ENCODE assay signal across 22 mouse cellular contexts in the genomic region with DNA sequence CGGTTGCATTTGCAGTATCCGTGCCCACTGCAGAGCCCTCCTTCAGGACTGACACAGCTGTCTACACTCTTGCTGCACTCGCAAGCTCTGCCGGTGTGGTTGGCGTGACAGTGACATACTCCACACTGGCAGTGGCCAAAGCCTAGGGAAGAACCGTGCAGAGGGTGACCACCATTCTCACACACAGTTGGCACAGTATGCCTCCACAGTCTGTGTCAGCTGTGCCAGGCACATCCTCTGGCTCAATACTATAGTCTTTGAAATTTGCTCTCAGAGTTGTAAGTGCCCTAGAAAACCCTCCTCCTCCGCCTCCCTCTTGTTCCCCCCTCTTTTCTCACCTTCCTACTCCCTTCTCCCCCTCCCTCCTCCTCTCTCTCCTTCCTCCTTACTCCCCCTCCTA. TPM values are rescaled to one million over a fixed set of nuclear protein-coding genes. Genes with fewer than 3 reads are reported as not detected.
DNase-seq lines count a peak whose midpoint lies in the region; ATAC-seq and TF ChIP-seq lines count a peak whose summit lies in the region.
"Had no signal": no experiment of that assay in that cellular context is flagged by ENCODE, and none has a peak within 500 bp of the region (broad histone marks: within the 10 kb centered on the region; RNA-seq: fewer than 3 reads in every experiment).

No protein-coding gene starts in this region.

- peak; percentile 51; the same call in 1 of the 2 replicates for ATAC-seq in frontal cortex, adult (ENCODE audit: low TSS enrichment)
- peak; percentile 40; the same call in 1 of the 2 replicates for ATAC-seq in kidney, postnatal 0 days (replicated peaks; ENCODE audit: low FRiP score, low read depth)
- ATAC-seq in midbrain, embryonic 13.5 days: peak; percentile 45; the same call in 1 of the 2 replicates
- ATAC-seq in midbrain, postnatal 0 days (ENCODE audit: low FRiP score): no peak
- ATAC-seq in stomach, embryonic 16.5 days (ENCODE audit: insufficient read depth, low FRiP score): peak; percentile 30; the same call in 1 of the 2 replicates
- ATAC-seq in megakaryocyte, adult 5-6 weeks (ENCODE audit: poor library complexity, severe bottlenecking): no peak
- ATAC-seq: forebrain, embryonic 16.5 days had no signal

- no peaks in the 10 kb centered on the region for H3K4me1 ChIP-seq in kidney, postnatal 0 days (replicated peaks; ENCODE audit: insufficient read depth, low read length)
- H3K4me1 ChIP-seq in midbrain, embryonic 13.5 days (replicated peaks): no peaks in the 10 kb centered on the region
- no peaks in the 10 kb centered on the region for H3K4me1 ChIP-seq in midbrain, postnatal 0 days (ENCODE audit: insufficient read depth, low read length)
- no peaks in the 10 kb centered on the region for H3K4me1 ChIP-seq in stomach, embryonic 16.5 days (ENCODE audit: control insufficient read depth, insufficient read depth, low read length)
- H3K4me1 ChIP-seq: hindbrain, embryonic 15.5 days; liver, embryonic 12.5 days had no signal

- TF ChIP-seq CTCF in kidney, postnatal 0 days (IDR thresholded peaks at IDR 0.05; ENCODE audit: low read depth): no peak
- TF ChIP-seq CTCF in midbrain, postnatal 0 days (IDR thresholded peaks at IDR 0.05): no peak

- no peak overlapping the region for H3K4me3 ChIP-seq in kidney, postnatal 0 days (replicated peaks; ENCODE audit: low read depth, low read length)
- no peak overlapping the region for H3K4me3 ChIP-seq in midbrain, embryonic 13.5 days (replicated peaks)
- H3K4me3 ChIP-seq in midbrain, postnatal 0 days (ENCODE audit: low read depth, low read length): no peak overlapping the region
- no peak overlapping the region for H3K4me3 ChIP-seq in stomach, embryonic 16.5 days (replicated peaks; ENCODE audit: low read length)
- H3K4me3 ChIP-seq: hindbrain, embryonic 15.5 days; liver, embryonic 12.5 days; neural tube, embryonic 13.5 days had no signal

- no peak for DNase-seq in frontal cortex, postnatal 10 days (ENCODE audit: low spot score in 2 of 2)
- DNase-seq in kidney, postnatal 0 days (ENCODE audit: low spot score): no peak
- DNase-seq in kidney, postnatal 14 days: no peak
- DNase-seq in midbrain, postnatal 0 days (ENCODE audit: low spot score): no peak
- DNase-seq: B cell, adult 2 months; cerebellum, adult 8-10 months; heart, adult 18-20 months; kidney, adult 9 months; right cerebral cortex, postnatal 14 days; thymus, postnatal 25 days had no signal

- 69% methylated on average over 7 of the region's 7 CpGs for WGBS in kidney, postnatal 0 days
- 89% methylated on average over 7 of the region's 7 CpGs for WGBS in midbrain, embryonic 13.5 days
- WGBS in midbrain, postnatal 0 days: 88% methylated on average over 7 of the region's 7 CpGs
- 76% methylated on average over 7 of the region's 7 CpGs for WGBS in stomach, embryonic 16.5 days

- no peak overlapping the region for H3K27ac ChIP-seq in kidney, postnatal 0 days
- H3K27ac ChIP-seq in midbrain, embryonic 13.5 days: no peak overlapping the region
- no peak overlapping the region for H3K27ac ChIP-seq in midbrain, postnatal 0 days (ENCODE audit: low read depth, low read length)
- no peak overlapping the region for H3K27ac ChIP-seq in stomach, embryonic 16.5 days (ENCODE audit: low read length)
- H3K27ac ChIP-seq: hindbrain, embryonic 15.5 days; liver, embryonic 12.5 days; neural tube, embryonic 13.5 days had no signal

- no peak overlapping the region for H3K4me2 ChIP-seq in kidney, postnatal 0 days (ENCODE audit: low read length)
- H3K4me2 ChIP-seq in midbrain, embryonic 13.5 days (replicated peaks): no peak overlapping the region
- H3K4me2 ChIP-seq in midbrain, postnatal 0 days (ENCODE audit: low read depth, low read length, poor library complexity, severe bottlenecking): no peak overlapping the region
- H3K4me2 ChIP-seq in stomach, embryonic 16.5 days (ENCODE audit: low read depth, low read length): no peak overlapping the region
- H3K4me2 ChIP-seq: hindbrain, embryonic 15.5 days; liver, embryonic 12.5 days; neural tube, embryonic 13.5 days had no signal

- no peaks in the 10 kb centered on the region for H3K27me3 ChIP-seq in kidney, postnatal 0 days (ENCODE audit: insufficient read depth, low read length)
- H3K27me3 ChIP-seq in midbrain, embryonic 13.5 days: peaks cover 2% of the 10 kb centered on the region
- H3K27me3 ChIP-seq in midbrain, postnatal 0 days (ENCODE audit: insufficient read depth, low read length): no peaks in the 10 kb centered on the region
- H3K27me3 ChIP-seq in stomach, embryonic 16.5 days (ENCODE audit: control insufficient read depth, insufficient read depth, low read length): no peaks in the 10 kb centered on the region

- H3K36me3 ChIP-seq in kidney, postnatal 0 days (ENCODE audit: insufficient read depth, low read length): peaks cover 24% of the 10 kb centered on the region
- peaks cover 49% of the 10 kb centered on the region for H3K36me3 ChIP-seq in midbrain, embryonic 13.5 days
- H3K36me3 ChIP-seq in midbrain, postnatal 0 days (ENCODE audit: insufficient read depth, low read length): peaks cover 39% of the 10 kb centered on the region
- H3K36me3 ChIP-seq in stomach, embryonic 16.5 days (ENCODE audit: control insufficient read depth, insufficient read depth, low read length): 0 out of 2 replicates have a peak, but pooled peaks cover 5% of the 10 kb centered on the region

- H3K9ac ChIP-seq in kidney, postnatal 0 days (ENCODE audit: low read depth, low read length): no peak overlapping the region
- H3K9ac ChIP-seq in midbrain, embryonic 13.5 days (replicated peaks): no peak overlapping the region
- no peak overlapping the region for H3K9ac ChIP-seq in midbrain, postnatal 0 days (replicated peaks; ENCODE audit: low read length, poor library complexity, severe bottlenecking)
- no peak overlapping the region for H3K9ac ChIP-seq in stomach, embryonic 16.5 days (ENCODE audit: low read length)
- H3K9ac ChIP-seq: hindbrain, embryonic 15.5 days; liver, embryonic 12.5 days; neural tube, embryonic 13.5 days had no signal

- no peaks in the 10 kb centered on the region for H3K9me3 ChIP-seq in kidney, postnatal 0 days (replicated peaks; ENCODE audit: low read length)
- no peaks in the 10 kb centered on the region for H3K9me3 ChIP-seq in midbrain, embryonic 13.5 days
- H3K9me3 ChIP-seq in midbrain, postnatal 0 days (ENCODE audit: low read length): no peaks in the 10 kb centered on the region
- H3K9me3 ChIP-seq in stomach, embryonic 16.5 days (replicated peaks; ENCODE audit: control insufficient read depth, low read length): no peaks in the 10 kb centered on the region
- H3K9me3 ChIP-seq: hindbrain, embryonic 15.5 days; liver, embryonic 12.5 days; neural tube, embryonic 13.5 days had no signal

RNA-seq across cellular contexts. Expression of gene Csad, which starts 12.8 kb away (rescaled TPM):
- 142 TPM in 2 replicates for polyA plus RNA-seq in kidney, postnatal 0 days (2015; fragmentation: Nextera tagmentation; extraction: Ambion mirVana)
- polyA plus RNA-seq in midbrain, embryonic 13.5 days (2015; fragmentation: Nextera tagmentation; extraction: Ambion mirVana): 37.9 and 40.2 TPM in 2 replicates
- total RNA-seq in midbrain, postnatal 0 days (2014; rRNA removed): 30.3 and 47.5 TPM in 2 replicates
- polyA plus RNA-seq in midbrain, postnatal 0 days (2015; fragmentation: Nextera tagmentation; extraction: Ambion mirVana): 32.8 and 34.6 TPM in 2 replicates
- 47.3 and 50.9 TPM in 2 replicates for polyA plus RNA-seq in stomach, embryonic 16.5 days (2015; fragmentation: Nextera tagmentation; extraction: Ambion mirVana)
- total RNA-seq in megakaryocyte, adult 5-6 weeks (2015): 5.6 and 9.3 TPM in 2 replicates
- 8.6 and 15.4 TPM in 2 replicates for total RNA-seq in megakaryocyte, adult 5-6 weeks (2017)

RNA-seq across cellular contexts. Expression of gene Zfp740, which starts 14.3 kb away (rescaled TPM):
- 45.4 and 49.0 TPM in 2 replicates for polyA plus RNA-seq in kidney, postnatal 0 days (2015; fragmentation: Nextera tagmentation; extraction: Ambion mirVana)
- polyA plus RNA-seq in midbrain, embryonic 13.5 days (2015; fragmentation: Nextera tagmentation; extraction: Ambion mirVana): 81.1 and 83.0 TPM in 2 replicates
- total RNA-seq in midbrain, postnatal 0 days (2014; rRNA removed): 42.9 and 57.7 TPM in 2 replicates
- 25.1 and 27.6 TPM in 2 replicates for polyA plus RNA-seq in midbrain, postnatal 0 days (2015; fragmentation: Nextera tagmentation; extraction: Ambion mirVana)
- polyA plus RNA-seq in stomach, embryonic 16.5 days (2015; fragmentation: Nextera tagmentation; extraction: Ambion mirVana): 46.0 and 49.6 TPM in 2 replicates
- total RNA-seq in megakaryocyte, adult 5-6 weeks (2015): 27.7 and 38.0 TPM in 2 replicates
- 39.9 and 48.4 TPM in 2 replicates for total RNA-seq in megakaryocyte, adult 5-6 weeks (2017)

RNA-seq across cellular contexts. Expression of gene Itgb7, which starts 14.4 kb away (rescaled TPM):
- polyA plus RNA-seq in kidney, postnatal 0 days (2015; fragmentation: Nextera tagmentation; extraction: Ambion mirVana): 0.69 and 1.2 TPM in 2 replicates
- polyA plus RNA-seq in midbrain, embryonic 13.5 days (2015; fragmentation: Nextera tagmentation; extraction: Ambion mirVana): 0.71 and 0.82 TPM in 2 replicates
- total RNA-seq in midbrain, postnatal 0 days (2014; rRNA removed): 0.88 and 1.5 TPM in 2 replicates
- 1.1 and 1.2 TPM in 2 replicates for polyA plus RNA-seq in midbrain, postnatal 0 days (2015; fragmentation: Nextera tagmentation; extraction: Ambion mirVana)
- polyA plus RNA-seq in stomach, embryonic 16.5 days (2015; fragmentation: Nextera tagmentation; extraction: Ambion mirVana): 5.6 and 6.3 TPM in 2 replicates
- 638 and 660 TPM in 2 replicates for total RNA-seq in megakaryocyte, adult 5-6 weeks (2015)
- total RNA-seq in megakaryocyte, adult 5-6 weeks (2017): 1,192 and 1,305 TPM in 2 replicates

RNA-seq across cellular contexts. Expression of gene Rarg, which starts 40.0 kb away (rescaled TPM):
- 23.2 and 23.5 TPM in 2 replicates for polyA plus RNA-seq in kidney, postnatal 0 days (2015; fragmentation: Nextera tagmentation; extraction: Ambion mirVana)
- polyA plus RNA-seq in midbrain, embryonic 13.5 days (2015; fragmentation: Nextera tagmentation; extraction: Ambion mirVana): 2.7 and 3.4 TPM in 2 replicates
- total RNA-seq in midbrain, postnatal 0 days (2014; rRNA removed): 4.4 and 12.6 TPM in 2 replicates
- polyA plus RNA-seq in midbrain, postnatal 0 days (2015; fragmentation: Nextera tagmentation; extraction: Ambion mirVana): 3.9 and 4.2 TPM in 2 replicates
- 41.2 and 48.6 TPM in 2 replicates for polyA plus RNA-seq in stomach, embryonic 16.5 days (2015; fragmentation: Nextera tagmentation; extraction: Ambion mirVana)
- 34.6 and 39.9 TPM in 2 replicates for total RNA-seq in megakaryocyte, adult 5-6 weeks (2015)
- 30.8 and 31.9 TPM in 2 replicates for total RNA-seq in megakaryocyte, adult 5-6 weeks (2017)

RNA-seq across cellular contexts. Expression of gene Gm9918, which starts 53.0 kb away (rescaled TPM):
- polyA plus RNA-seq in kidney, postnatal 0 days (2015; fragmentation: Nextera tagmentation; extraction: Ambion mirVana): 0.23 and 0.38 TPM in 2 replicates
- 0.07 and 0.12 TPM in 2 replicates for polyA plus RNA-seq in midbrain, embryonic 13.5 days (2015; fragmentation: Nextera tagmentation; extraction: Ambion mirVana)
- not detected in 2 replicates for total RNA-seq in midbrain, postnatal 0 days (2014; rRNA removed)
- not detected in 2 replicates for polyA plus RNA-seq in midbrain, postnatal 0 days (2015; fragmentation: Nextera tagmentation; extraction: Ambion mirVana)
- 0.16 and 0.28 TPM in 2 replicates for polyA plus RNA-seq in stomach, embryonic 16.5 days (2015; fragmentation: Nextera tagmentation; extraction: Ambion mirVana)
- not detected in 2 replicates for total RNA-seq in megakaryocyte, adult 5-6 weeks (2015)
- not detected in 2 replicates for total RNA-seq in megakaryocyte, adult 5-6 weeks (2017)
- total RNA-seq: common myeloid progenitor, adult 5-6 weeks; gastrocnemius, adult 8-10 months; heart, adult 18-20 months; layer of hippocampus, postnatal 25 days; left cerebral cortex, postnatal 25 days had no signal
- polyA plus RNA-seq: forebrain, embryonic 16.5 days; liver, embryonic 12.5 days had no signal

Comparison
In these comparisons a context has a peak if more than half of its experiments do, and no peak if none do; other contexts are left out.
1. ATAC-seq: peak in frontal cortex, adult (single experiment), kidney, postnatal 0 days (single experiment), midbrain, embryonic 13.5 days (single experiment) and stomach, embryonic 16.5 days (single experiment); none in midbrain, postnatal 0 days (single experiment) and megakaryocyte, adult 5-6 weeks (single experiment).